Mouse (Mus musculus) cerebellum, adult 2 months (tissue): ENCODE data around the gene Vav2. TPM values are rescaled to one million over a fixed set of nuclear protein-coding genes. Genes with fewer than 3 reads are reported as not detected.

Experiments
- DNase-seq, 2 experiments: peaks; one replicate each; pipeline ENCODE4 v3.0.0; 2021
- H3K27ac ChIP-seq: fragments of 200-500 bp; 2 replicates; pipeline ENCODE4 v1.5.1; 2012; ENCODE audit warnings: low read length, control low read depth, inconsistent platforms; ENCODE audit not compliant: insufficient read depth
- H3K27me3 ChIP-seq: fragments of 200-500 bp; 2 replicates; pipeline ENCODE4 v1.6.1; 2012; ENCODE audit warnings: inconsistent platforms, mild to moderate bottlenecking, low read length, moderate library complexity; ENCODE audit not compliant: control insufficient read depth, insufficient read depth
- H3K4me1 ChIP-seq: fragments of 200-500 bp; 2 replicates; pipeline ENCODE4 v1.6.1; 2011; ENCODE audit warnings: low read length; ENCODE audit not compliant: control insufficient read depth, insufficient read depth
- H3K4me3 ChIP-seq: fragments of 200-500 bp; replicated peaks from 2 replicates; pipeline ENCODE3; 2011; ENCODE audit warnings: mild to moderate bottlenecking, low read depth, low read length, control low read depth; ENCODE audit not compliant: insufficient read depth
- CTCF ChIP-seq: fragments of 200-500 bp; IDR thresholded peaks from 2 replicates; pipeline ENCODE4 v1.5.1; 2011; ENCODE audit warnings: low read depth, mild to moderate bottlenecking, control low read depth, low read length, moderate library complexity, borderline replicate concordance; ENCODE audit not compliant: insufficient read depth
- POLR2A ChIP-seq: fragments of 200-500 bp; IDR thresholded peaks from 2 replicates; pipeline ENCODE4 v1.6.1; 2011; ENCODE audit warnings: low read length, control low read depth, borderline replicate concordance; ENCODE audit not compliant: insufficient read depth
- WGBS: fragments of 180-500 bp; shearing (Covaris S2); methylation state at CpG from one replicate; pipeline ENCODE4 v1.1.7; 2018; 5-methylcytosine and 5-hydroxymethylcytosine counted together
- polyA plus RNA-seq: library from polyadenylated mRNA; depleted of rRNA; stranded (reverse); fragments of >200 nt; gene quantifications from 2 replicates; pipeline ENCODE4 v1.2.3, GENCODE M21; 2012

The Vav2 gene
- polyA plus RNA-seq, 1 experiment = 16.1 TPM

DNA sequence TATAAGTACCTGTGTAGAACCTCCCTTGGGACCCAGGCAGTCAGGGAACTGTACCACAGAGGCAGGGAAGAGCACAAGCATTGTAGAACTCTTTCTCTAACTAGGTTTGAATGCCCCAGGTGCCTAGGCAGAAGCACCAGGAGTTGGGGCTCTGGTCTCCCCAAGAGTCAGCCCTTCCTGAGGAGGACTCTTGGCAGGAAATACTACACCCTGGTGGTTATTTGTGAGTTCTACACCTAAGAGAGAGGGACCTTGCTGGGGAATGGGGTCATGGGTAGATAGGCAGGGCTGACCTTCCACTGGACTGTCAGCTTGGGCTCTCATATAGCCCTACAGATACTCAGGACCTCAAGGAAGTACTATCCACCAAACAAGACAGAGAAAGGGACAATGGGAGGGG lies 175.4 kb downstream of the Vav2 start:
- Histone ChIP-seq H3K4me3 (no peak overlapping the region), H3K27me3 (no peaks in the 10 kb centered on the region), H3K4me1 (peaks cover 9% of the 10 kb centered on the region), H3K27ac (no peak overlapping the region)
- no peak for DNase-seq
- TF ChIP-seq POLR2A = no peak
- no peak for TF ChIP-seq CTCF

DNA sequence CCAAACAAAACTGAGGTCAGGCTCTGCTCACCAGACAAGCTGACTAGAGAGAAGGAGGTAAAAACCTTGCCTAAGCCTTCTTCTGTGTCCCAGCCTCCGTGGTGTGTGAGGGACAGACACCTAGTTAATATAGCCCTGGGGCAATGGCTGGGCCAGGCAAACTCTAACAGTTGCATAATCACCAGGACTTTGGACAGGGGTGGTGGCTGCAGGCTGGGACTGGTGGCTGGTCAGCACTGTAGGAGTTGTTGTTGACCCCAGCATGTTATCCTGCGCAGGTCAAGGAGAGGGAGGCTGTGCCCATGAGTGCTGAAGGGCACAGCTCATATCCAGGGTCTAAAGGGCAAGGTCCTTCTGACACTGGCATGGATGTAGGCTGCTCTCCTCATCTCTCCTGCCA lies 178.6 kb downstream of the Vav2 start, which contains the start of gene Sardh:
Sardh (minus strand) TSS at position 127 of the 400 bp plus-strand sequence.
- no peak within 1 kb of the TSS for H3K27ac ChIP-seq
- no peak within 1 kb of the TSS for H3K4me3 ChIP-seq
- no peak for DNase-seq
- no peaks in the 10 kb centered on the region for H3K27me3 ChIP-seq
- H3K4me1 ChIP-seq = peaks cover 9% of the 10 kb centered on the region
- 87% methylated on average over 2 of the region's 2 CpGs for WGBS
- TF ChIP-seq POLR2A (no peak), CTCF (no peak)

DNA sequence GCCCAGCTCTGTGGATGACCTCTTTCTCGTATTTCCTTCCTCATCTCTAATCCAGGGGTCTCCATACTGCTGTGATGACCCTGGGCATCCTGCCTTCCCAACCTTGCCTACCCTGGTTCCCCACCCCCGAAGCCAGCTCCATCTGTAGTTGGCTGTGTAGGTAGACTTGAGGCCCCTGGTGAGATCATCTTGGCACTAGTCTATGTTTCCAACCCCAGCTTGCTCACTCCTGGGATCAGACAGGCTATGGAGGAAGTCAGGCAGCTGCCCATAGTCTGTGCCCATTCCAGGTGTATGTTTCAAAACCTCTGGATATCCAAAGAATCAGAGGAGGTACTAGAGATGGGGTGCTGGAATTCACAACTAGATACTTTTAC lies 179.4 kb downstream of the Vav2 start:
- TF ChIP-seq POLR2A (no peak), CTCF (no peak)
- 15% methylated on average over 2 of the region's 2 CpGs for WGBS
- Histone ChIP-seq H3K4me1 (peaks cover 9% of the 10 kb centered on the region), H3K27ac (no peak overlapping the region), H3K27me3 (no peaks in the 10 kb centered on the region), H3K4me3 (no peak overlapping the region)
- DNase-seq = no peak

DNA sequence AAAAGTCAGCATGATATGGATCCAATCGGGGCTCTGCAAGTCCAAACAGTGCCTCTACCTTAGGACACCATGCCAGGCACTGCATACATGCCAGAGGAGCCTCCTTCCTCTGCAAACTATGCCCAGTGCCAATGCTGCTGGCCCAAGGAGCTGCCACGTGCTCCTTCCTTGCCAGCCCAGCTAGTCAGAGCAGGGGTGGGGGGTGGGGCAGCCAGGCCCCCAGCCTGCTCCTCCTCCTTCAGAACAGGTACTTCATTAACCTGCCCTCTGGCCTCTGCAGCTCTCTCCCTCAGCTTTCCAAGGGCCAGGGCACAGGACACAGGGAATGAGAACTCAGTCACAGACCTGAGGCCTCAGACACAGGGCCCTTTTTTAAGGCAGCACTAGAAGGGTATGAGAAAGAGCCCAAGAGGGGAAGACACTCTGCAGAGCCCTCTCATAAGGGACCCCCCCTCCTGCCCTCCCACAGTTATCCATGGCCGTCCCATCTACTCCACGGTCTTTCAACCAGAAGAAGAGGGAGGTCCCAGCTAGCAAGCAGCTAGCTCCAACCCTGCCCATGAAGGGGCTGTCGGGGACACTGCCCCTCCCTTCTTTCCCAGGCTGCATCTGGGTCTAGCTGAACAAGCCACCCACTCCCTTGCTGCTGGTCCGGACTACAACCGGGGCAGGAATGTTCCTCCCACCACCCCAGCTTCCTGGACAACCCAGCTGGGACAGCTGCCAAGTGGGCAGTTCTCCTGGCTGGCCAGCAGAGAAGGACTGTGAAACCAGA lies 179.9 kb downstream of the Vav2 start:
- Histone ChIP-seq H3K4me1 (peaks cover 9% of the 10 kb centered on the region), H3K4me3 (no peak overlapping the region), H3K27ac (no peak overlapping the region), H3K27me3 (no peaks in the 10 kb centered on the region)
- TF ChIP-seq CTCF (no peak), POLR2A (no peak)
- peak; percentile 42 to 54 for DNase-seq
- 13% methylated on average over 7 of the region's 7 CpGs for WGBS

DNA sequence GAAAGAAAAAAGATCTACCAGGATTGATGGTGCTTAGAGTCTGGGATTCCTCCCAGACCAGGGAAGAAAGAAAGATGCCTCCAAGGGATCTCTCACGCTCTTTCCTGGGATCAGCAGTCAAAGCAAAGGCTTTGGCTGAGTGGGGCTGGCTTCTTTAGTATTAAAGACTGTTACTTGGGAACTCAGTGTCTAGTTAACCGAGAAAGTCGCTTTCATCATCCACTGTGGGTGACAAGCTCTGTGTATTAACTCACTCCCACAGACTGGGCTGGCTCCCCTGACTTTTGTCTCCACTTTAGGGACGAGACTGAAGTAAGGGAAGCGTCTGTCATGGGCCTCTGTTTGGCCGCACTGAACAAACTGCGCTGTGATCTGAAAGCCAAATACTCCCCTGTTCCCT lies 180.9 kb downstream of the Vav2 start:
- DNase-seq = no peak
- no peak overlapping the region for H3K4me3 ChIP-seq
- TF ChIP-seq POLR2A (no peak), CTCF (no peak)
- WGBS = 86% methylated on average over 7 of the region's 7 CpGs
- H3K4me1 ChIP-seq = peaks cover 9% of the 10 kb centered on the region
- no peaks in the 10 kb centered on the region for H3K27me3 ChIP-seq
- no peak overlapping the region for H3K27ac ChIP-seq

DNA sequence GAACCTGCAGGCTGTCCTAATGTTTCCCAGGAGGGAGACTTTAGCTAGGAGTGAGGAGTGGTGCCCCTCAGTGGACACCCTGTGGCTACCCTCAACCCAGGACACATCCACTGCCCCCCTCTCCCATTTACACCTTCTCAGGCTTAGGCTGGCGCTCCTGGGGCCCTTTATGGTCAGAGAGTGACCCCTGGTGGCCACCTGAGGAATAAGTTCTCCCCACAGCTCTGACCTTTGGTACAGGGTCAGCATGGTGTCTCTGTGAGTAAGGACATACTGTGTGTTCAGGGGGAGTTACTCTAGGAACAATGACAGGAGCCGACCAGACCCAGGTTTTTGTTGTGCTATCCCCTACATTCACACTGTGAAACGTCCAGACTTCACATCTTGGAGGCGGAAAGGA lies 189.5 kb downstream of the Vav2 start:
- peak; percentile 58 to 75 for DNase-seq
- H3K4me3 ChIP-seq = no peak overlapping the region
- WGBS = 38% methylated on average over 4 of the region's 4 CpGs
- no peak for TF ChIP-seq POLR2A
- peak; percentile 95 for TF ChIP-seq CTCF
- no peaks in the 10 kb centered on the region for H3K4me1 ChIP-seq
- H3K27ac ChIP-seq = no peak overlapping the region
- no peaks in the 10 kb centered on the region for H3K27me3 ChIP-seq

DNA sequence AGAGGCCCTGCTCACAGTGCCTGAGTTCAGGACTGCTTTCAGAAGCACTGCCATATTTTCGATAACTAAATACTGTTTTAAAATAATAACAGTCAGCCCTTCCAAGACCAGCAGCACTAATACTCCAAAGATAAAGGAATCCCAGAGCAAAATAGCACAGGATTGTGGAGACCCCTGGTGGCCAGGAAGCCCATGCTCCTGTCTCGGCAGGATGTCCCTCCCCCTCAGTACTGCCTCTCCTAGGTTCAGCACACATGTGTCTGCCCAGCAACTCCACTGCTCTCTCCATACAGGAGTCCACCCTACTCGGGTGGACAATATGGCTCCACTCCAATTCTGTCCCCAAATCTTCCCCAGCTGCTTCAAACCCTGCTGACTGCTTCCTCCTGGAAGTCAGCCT lies 191.1 kb downstream of the Vav2 start:
- TF ChIP-seq CTCF (peak; percentile 75), POLR2A (no peak)
- peak; percentile 41 to 64 for DNase-seq
- no peak overlapping the region for H3K4me3 ChIP-seq
- no peak overlapping the region for H3K27ac ChIP-seq
- WGBS = 29% methylated on average over 3 of the region's 3 CpGs
- H3K27me3 ChIP-seq = no peaks in the 10 kb centered on the region
- H3K4me1 ChIP-seq = no peaks in the 10 kb centered on the region

DNA sequence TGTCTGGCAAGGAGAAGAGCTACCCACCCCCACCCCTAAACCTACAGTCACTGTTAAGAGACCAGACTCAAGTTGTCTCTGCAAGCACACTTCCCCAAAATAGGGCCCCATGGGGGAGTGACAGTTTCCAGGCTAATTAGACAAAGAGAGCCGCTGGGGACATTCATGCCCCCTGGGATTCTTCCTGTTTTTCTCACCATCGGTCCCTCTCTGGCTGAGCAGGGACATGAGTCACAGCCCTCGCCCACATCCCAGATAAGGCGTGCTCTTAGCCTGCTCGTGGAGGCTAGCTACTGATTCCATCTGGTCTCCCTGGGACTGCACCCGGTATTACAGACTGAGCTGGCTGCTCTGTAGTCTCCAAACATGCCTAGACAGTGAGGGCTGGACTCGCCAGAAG lies 194.5 kb downstream of the Vav2 start:
- H3K27ac ChIP-seq = no peak overlapping the region
- TF ChIP-seq POLR2A = no peak
- TF ChIP-seq CTCF = no peak
- WGBS = 50% methylated on average over 7 of the region's 7 CpGs

More for the DNA sequence above, 194.5 kb downstream of the Vav2 start:
- DNase-seq = no peak
- H3K4me1 ChIP-seq = peaks cover 19% of the 10 kb centered on the region
- H3K4me3 ChIP-seq = no peak overlapping the region
- H3K27me3 ChIP-seq = no peaks in the 10 kb centered on the region
